ENCODE assay signal across 1 mouse cellular context in genomic region chr11:69125041-69125851, GRCm38 (mm10).
TF ChIP-seq lines count a peak whose summit lies in the region.

No protein-coding gene starts in this region.

TF ChIP-seq in C2C12, 6 proteins besides CTCF, POLR2A, EP300 and RAD21:
- no peak for TF ChIP-seq MYOD1 (IDR thresholded peaks at IDR 0.05; ENCODE audit: control insufficient read depth, insufficient read length, low read depth)
- TF ChIP-seq CEBPB (IDR thresholded peaks at IDR 0.05; ENCODE audit: low read depth) = peak; percentile 13
- peak; percentile 57 for TF ChIP-seq USF1 (IDR thresholded peaks at IDR 0.05; ENCODE audit: low read depth)
- no peak for TF ChIP-seq MYOG (IDR thresholded peaks at IDR 0.05; ENCODE audit: control insufficient read depth, extremely low read depth, insufficient read length)
